Mouse (Mus musculus) lung, adult 2 months (tissue): ENCODE data around the gene Ccdc85b.

Experiments
- CTCF ChIP-seq: fragments of 200-500 bp; IDR thresholded peaks from 2 replicates; pipeline ENCODE4 v1.5.1; 2011; ENCODE audit warnings: mild to moderate bottlenecking, low read length, control low read depth; ENCODE audit not compliant: insufficient read depth
- POLR2A ChIP-seq: fragments of 200-500 bp; IDR thresholded peaks from 2 replicates; pipeline ENCODE4 v1.6.1; 2011; ENCODE audit warnings: low read depth, mild to moderate bottlenecking, control low read depth, low read length, borderline replicate concordance; ENCODE audit errors: extremely low read depth

GRCm38 (mm10) chr19:5414534-5414957, 43.1 kb downstream of the Ccdc85b start:
- TF ChIP-seq CTCF (no peak), POLR2A (peak; percentile 71; the same call in 1 of the 2 replicates)
